Mouse (Mus musculus) lung, postnatal 25 days (tissue): ENCODE measurements at regions not wholly inside any gene's neighbourhood (a gene's known extent, or its start where the extent isn't known, plus 50 kb on each side); places are given as distances from the start of the nearest gene placed in this dataset.

Experiments used
- DNase-seq: peaks from one replicate; pipeline ENCODE4 v3.0.0; 2022; ENCODE audit warnings: low spot score

- DNase-seq: peak; percentile 5
These were observed 291.1 kb upstream of the Pappa start for GRCm38 (mm10) chr4:64832882-64833281.

- DNase-seq: peak; percentile 26
These were observed 249.5 kb upstream of the Pappa start for GRCm38 (mm10) chr4:64874521-64874920.

- no peak for DNase-seq
These were observed 247.1 kb upstream of the Pappa start for GRCm38 (mm10) chr4:64876924-64877323.

GRCm38 (mm10) chr4:64897935-64898334, 226.0 kb upstream of the Pappa start:
- DNase-seq: no peak

GRCm38 (mm10) chr4:64901091-64901845, 222.7 kb upstream of the Pappa start:
- DNase-seq: peak; percentile 40

GRCm38 (mm10) chr4:64923751-64924150, 200.2 kb upstream of the Pappa start:
- no peak for DNase-seq

GRCm38 (mm10) chr4:64928553-64928952, 195.4 kb upstream of the Pappa start:
- no peak for DNase-seq

GRCm38 (mm10) chr4:64945547-64945946, 178.4 kb upstream of the Pappa start:
- no peak for DNase-seq

- DNase-seq: no peak
These were observed 171.3 kb upstream of the Pappa start for GRCm38 (mm10) chr4:64952651-64953050.

GRCm38 (mm10) chr4:64958843-64959242, 165.1 kb upstream of the Pappa start:
- DNase-seq: no peak

GRCm38 (mm10) chr4:64961796-64962195, 162.2 kb upstream of the Pappa start:
- no peak for DNase-seq
